Mouse (Mus musculus) ES-Bruce4 (cell line): ENCODE data around the gene U90926.

Source experiments
- EP300 ChIP-seq: IDR thresholded peaks from 2 replicates; pipeline ENCODE4 v1.6.1; 2011; ENCODE audit warnings: low read depth, low read length; ENCODE audit not compliant: insufficient read depth
- POLR2A ChIP-seq: IDR thresholded peaks from one replicate; pipeline ENCODE4 v1.8.1; 2011; ENCODE audit warnings: low read length; ENCODE audit not compliant: insufficient read depth

- TF ChIP-seq POLR2A, result no peak
- no peak for TF ChIP-seq EP300
These were observed 5.2 kb upstream of the U90926 start for GRCm38 (mm10) chr5:92220287-92220902.
